Mouse (Mus musculus): ENCODE results near the gene Ube2q1. TPM values are rescaled to one million over a fixed set of nuclear protein-coding genes. Genes with fewer than 3 reads are reported as not detected.

Gene Ube2q1
- polyA plus RNA-seq, 1 experiment from 2014 or later = 9.7 TPM

DNA sequence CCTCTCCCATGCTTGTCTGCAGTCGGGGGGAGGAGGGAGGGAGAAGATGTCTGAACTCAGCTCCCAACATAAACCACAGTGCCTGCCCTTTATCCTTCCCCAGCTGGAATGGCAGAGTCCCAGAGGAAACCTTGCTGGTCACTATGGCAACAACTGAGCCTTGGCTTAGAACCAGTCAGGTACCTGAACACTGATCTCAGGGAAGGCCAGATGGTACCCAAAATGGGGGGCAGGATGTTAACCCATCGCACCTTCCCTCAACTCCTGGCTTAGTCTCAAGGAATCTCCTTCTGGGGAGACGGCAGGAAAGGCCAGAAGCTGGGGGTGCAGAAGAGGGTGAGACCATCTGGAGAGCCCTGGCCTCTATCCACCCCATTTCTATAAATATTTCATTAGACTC is 13.6 kb upstream of the Ube2q1 start:
- WGBS = 34% methylated on average over 2 of the region's 3 CpGs
- ATAC-seq = no peak
- Histone ChIP-seq H3K4me3 (ENCODE audit: low read length) (peak overlapping the region; percentile 20; the same call in 1 of the 2 replicates), H3K4me2 (ENCODE audit: low read length) (peak overlapping the region; percentile 47), H3K4me1 (ENCODE audit: control insufficient read depth, insufficient read depth, low read depth, low read length) (peaks cover 32% of the 10 kb centered on the region), H3K9me3 (ENCODE audit: control insufficient read depth, low read length) (no peaks in the 10 kb centered on the region), H3K27ac (ENCODE audit: low read depth, low read length) (peak overlapping the region; percentile 44), H3K9ac (ENCODE audit: low read depth, low read length) (peak overlapping the region; percentile 25), H3K36me3 (ENCODE audit: control insufficient read depth, insufficient read depth, low read length) (peaks cover 14% of the 10 kb centered on the region), H3K27me3 (replicated peaks; ENCODE audit: control insufficient read depth, insufficient read depth, low read length) (no peaks in the 10 kb centered on the region)

DNA sequence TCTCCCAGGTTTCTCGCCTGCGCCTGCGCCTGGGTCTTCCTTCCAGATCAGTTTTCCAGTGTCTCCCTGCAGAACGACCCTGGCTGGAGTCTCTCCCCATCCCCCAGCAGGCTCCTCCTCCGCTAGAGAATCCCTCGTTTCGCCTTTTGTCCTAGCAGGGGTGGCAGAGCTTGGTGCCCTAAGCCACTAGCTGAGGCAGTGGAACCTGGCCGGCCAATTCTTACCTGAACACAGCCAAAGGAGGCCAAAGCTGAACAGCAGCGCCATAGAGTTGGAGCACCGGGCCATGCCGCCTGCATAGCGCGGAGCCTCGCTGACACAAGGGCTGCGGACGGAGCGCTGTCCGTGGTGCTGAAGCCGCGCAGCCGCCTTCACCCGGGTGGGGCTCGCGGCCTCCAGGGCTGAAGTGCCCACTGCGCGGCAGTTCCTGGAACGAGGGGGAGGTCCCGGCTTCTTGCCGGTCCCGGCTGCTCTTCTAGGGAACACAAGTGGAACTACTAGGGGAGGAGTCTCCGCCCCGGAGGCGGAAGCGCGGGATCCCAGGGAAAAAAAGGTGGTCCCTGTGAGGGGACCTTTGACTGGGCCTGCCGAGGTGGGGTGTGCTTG is 9.2 kb upstream of the Ube2q1 start, which contains the start of gene Chrnb2:
Gene Chrnb2 (minus strand): TSS at position 514 of the 606 bp plus-strand sequence.
- Histone ChIP-seq H3K36me3 (ENCODE audit: control insufficient read depth, insufficient read depth, low read length) (peaks cover 8% of the 10 kb centered on the region; the same call in 1 of the 2 replicates), H3K4me2 (ENCODE audit: low read length) (peak within 1 kb of the TSS; percentile 79), H3K27ac (ENCODE audit: low read depth, low read length) (peak within 1 kb of the TSS; percentile 69), H3K27me3 (replicated peaks; ENCODE audit: control insufficient read depth, insufficient read depth, low read length) (no peaks in the 10 kb centered on the region), H3K9me3 (ENCODE audit: control insufficient read depth, low read length) (no peaks in the 10 kb centered on the region), H3K9ac (ENCODE audit: low read depth, low read length) (peak within 1 kb of the TSS; percentile 62), H3K4me3 (ENCODE audit: low read length) (peak within 1 kb of the TSS; percentile 54), H3K4me1 (ENCODE audit: control insufficient read depth, insufficient read depth, low read depth, low read length) (peaks cover 32% of the 10 kb centered on the region)
- peak; percentile 81 for ATAC-seq
- under 1% methylated on average over 36 of the region's 36 CpGs for WGBS

DNA sequence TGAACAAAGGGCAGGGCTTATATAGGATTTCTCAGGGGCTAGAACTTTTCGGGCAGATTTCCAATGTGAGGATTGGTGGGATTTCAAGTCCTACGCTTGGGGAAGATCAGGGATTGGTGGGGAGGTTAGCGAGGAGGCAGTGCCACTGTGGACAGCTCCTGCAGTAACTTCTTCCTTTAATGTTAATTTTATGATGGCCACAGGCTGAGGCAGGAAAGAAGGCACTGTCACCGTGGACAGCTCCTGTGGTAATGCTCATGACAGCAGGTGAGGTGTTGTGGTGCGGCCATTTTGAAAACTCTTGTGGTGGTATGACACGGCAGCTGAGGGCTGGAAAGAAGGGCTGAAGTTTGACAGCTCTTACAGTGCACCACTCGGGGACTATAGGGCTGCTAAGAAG is 3.8 kb upstream of the Ube2q1 start:
- peaks cover 22% of the 10 kb centered on the region for H3K4me1 ChIP-seq (ENCODE audit: control insufficient read depth, insufficient read depth, low read depth, low read length)
- ATAC-seq = no peak
- no peak overlapping the region for H3K9ac ChIP-seq (ENCODE audit: low read depth, low read length)
- no peaks in the 10 kb centered on the region for H3K9me3 ChIP-seq (ENCODE audit: control insufficient read depth, low read length)
- no peak overlapping the region for H3K27ac ChIP-seq (ENCODE audit: low read depth, low read length)
- no peaks in the 10 kb centered on the region for H3K36me3 ChIP-seq (ENCODE audit: control insufficient read depth, insufficient read depth, low read length)
- H3K4me2 ChIP-seq (ENCODE audit: low read length) = no peak overlapping the region
- no peaks in the 10 kb centered on the region for H3K27me3 ChIP-seq (replicated peaks; ENCODE audit: control insufficient read depth, insufficient read depth, low read length)
- H3K4me3 ChIP-seq (ENCODE audit: low read length) = no peak overlapping the region
- WGBS = 78% methylated on average over 7 of the region's 7 CpGs

DNA sequence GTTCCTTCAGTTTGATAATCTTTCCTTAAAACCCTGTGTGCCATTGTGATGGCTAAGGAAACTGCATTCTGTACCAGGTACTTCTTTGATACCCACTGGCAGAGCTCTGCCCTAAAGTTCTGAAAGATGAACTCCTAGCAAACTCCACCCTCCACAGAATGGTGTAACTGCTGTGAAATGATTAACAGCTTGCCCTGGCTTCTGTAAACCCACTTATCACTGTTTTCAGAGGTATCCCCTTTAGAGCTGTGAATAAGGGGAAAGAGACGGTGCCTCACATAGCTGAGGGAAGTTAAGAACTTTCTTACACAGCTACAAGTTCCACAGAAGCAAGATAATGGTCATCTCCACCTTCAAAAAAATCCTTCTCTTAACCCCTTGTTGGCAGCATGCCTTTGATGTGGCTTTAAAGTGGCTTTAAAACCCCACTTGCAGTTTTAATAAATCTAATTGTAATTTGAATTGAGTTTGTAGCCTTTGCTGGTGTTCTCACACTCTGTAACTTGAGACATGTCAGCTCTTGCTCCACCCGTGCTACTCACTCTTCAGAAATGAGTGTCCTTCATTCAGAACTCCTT is 2.9 kb upstream of the Ube2q1 start:
- Histone ChIP-seq H3K27me3 (replicated peaks; ENCODE audit: control insufficient read depth, insufficient read depth, low read length) (no peaks in the 10 kb centered on the region), H3K27ac (ENCODE audit: low read depth, low read length) (no peak overlapping the region), H3K9ac (ENCODE audit: low read depth, low read length) (no peak overlapping the region), H3K4me3 (ENCODE audit: low read length) (no peak overlapping the region), H3K4me1 (ENCODE audit: control insufficient read depth, insufficient read depth, low read depth, low read length) (peaks cover 26% of the 10 kb centered on the region), H3K4me2 (ENCODE audit: low read length) (no peak overlapping the region), H3K9me3 (ENCODE audit: control insufficient read depth, low read length) (no peaks in the 10 kb centered on the region), H3K36me3 (ENCODE audit: control insufficient read depth, insufficient read depth, low read length) (no peaks in the 10 kb centered on the region)
- 58% methylated on average over 2 of the region's 2 CpGs for WGBS
- ATAC-seq = no peak

DNA sequence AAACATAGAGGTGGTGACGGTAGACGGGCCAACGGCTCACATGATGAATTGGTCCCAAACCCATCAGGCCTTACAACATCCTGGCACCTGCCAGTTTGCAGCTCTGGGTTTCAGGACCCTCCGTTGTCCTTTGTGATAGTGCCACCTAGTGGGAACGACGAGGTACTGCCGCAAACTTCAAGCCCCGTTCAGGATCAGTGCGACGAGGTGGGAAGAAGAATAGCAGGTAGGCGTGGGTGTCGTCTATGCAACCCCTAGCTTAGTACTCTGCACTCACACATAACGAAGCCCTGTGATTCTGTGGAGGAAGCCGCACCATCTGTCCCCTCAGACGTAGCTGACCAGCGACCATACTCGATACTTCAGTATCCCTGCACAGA is 838 bp upstream of the Ube2q1 start:
- Histone ChIP-seq H3K27me3 (replicated peaks; ENCODE audit: control insufficient read depth, insufficient read depth, low read length) (no peaks in the 10 kb centered on the region), H3K9ac (ENCODE audit: low read depth, low read length) (peak overlapping the region; percentile 100), H3K4me1 (ENCODE audit: control insufficient read depth, insufficient read depth, low read depth, low read length) (peaks cover 29% of the 10 kb centered on the region), H3K36me3 (ENCODE audit: control insufficient read depth, insufficient read depth, low read length) (peaks cover 10% of the 10 kb centered on the region; the same call in 1 of the 2 replicates), H3K9me3 (ENCODE audit: control insufficient read depth, low read length) (no peaks in the 10 kb centered on the region), H3K27ac (ENCODE audit: low read depth, low read length) (peak overlapping the region; percentile 95), H3K4me3 (ENCODE audit: low read length) (peak overlapping the region; percentile 88), H3K4me2 (ENCODE audit: low read length) (peak overlapping the region; percentile 72)
- WGBS = 0% methylated on average over 17 of the region's 17 CpGs
- peak; percentile 79 for ATAC-seq

DNA sequence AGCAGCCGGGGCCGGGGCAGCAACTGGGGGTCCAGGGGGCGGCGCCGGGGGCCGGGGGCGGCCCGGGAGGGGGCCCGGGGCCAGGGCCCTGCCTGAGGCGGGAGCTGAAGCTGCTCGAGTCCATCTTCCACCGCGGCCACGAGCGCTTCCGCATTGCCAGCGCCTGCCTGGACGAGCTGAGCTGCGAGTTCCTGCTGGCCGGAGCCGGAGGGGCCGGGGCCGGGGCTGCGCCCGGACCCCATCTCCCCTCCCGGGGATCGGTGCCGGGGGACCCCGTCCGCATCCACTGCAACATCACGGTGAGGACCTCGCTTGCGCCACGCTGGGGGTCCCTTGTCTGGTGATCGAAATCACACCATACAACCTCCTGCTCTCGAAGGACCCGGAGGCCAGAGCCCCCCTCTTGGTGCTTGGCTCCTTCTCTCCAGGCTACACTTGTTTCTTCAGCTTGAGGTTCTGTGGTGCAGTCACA is 360 bp downstream of the Ube2q1 start:
- Histone ChIP-seq H3K4me1 (ENCODE audit: control insufficient read depth, insufficient read depth, low read depth, low read length) (peaks cover 29% of the 10 kb centered on the region), H3K4me3 (ENCODE audit: low read length) (peak overlapping the region; percentile 88), H3K36me3 (ENCODE audit: control insufficient read depth, insufficient read depth, low read length) (peaks cover 16% of the 10 kb centered on the region; the same call in 1 of the 2 replicates), H3K4me2 (ENCODE audit: low read length) (peak overlapping the region; percentile 92), H3K9me3 (ENCODE audit: control insufficient read depth, low read length) (no peaks in the 10 kb centered on the region), H3K27me3 (replicated peaks; ENCODE audit: control insufficient read depth, insufficient read depth, low read length) (no peaks in the 10 kb centered on the region), H3K9ac (ENCODE audit: low read depth, low read length) (peak overlapping the region; percentile 100), H3K27ac (ENCODE audit: low read depth, low read length) (peak overlapping the region; percentile 95)
- WGBS = under 1% methylated on average over 25 of the region's 37 CpGs
- peak; percentile 6; the same call in 1 of the 2 replicates for ATAC-seq

DNA sequence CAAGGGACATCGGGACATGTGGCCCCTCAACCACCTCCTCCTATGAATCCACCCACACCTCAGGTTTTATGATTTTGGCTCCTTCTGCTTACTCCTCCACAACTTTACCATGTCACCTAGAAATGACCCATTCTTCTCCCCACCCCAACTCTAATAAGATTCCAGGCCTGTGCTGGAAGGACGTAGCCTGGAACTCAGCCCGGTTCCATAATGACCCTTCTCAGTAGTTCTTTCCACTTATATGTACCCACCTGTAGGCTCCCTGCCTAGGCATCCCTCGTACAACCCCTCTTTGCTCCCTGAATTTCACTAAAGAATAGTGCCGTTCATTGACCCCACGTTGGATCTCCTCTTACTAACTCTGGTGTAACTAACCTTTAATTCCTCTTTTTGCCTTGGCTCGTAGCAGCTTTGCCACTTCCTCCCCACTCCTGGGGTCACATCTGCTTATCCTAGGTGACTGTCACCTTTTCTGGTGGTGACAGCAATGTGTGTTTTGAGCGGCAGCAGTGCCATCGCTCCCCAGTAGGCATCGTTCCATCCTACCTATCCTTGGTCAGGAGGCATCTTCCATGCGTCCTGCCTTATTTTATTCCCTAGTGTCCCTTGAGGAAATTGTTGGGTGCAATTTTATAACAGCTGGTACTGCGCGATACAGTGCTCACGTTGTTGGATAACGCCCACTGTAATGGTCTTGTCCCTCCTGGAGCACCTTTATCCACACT is 982 bp downstream of the Ube2q1 start:
- ATAC-seq = no peak
- Histone ChIP-seq H3K27me3 (replicated peaks; ENCODE audit: control insufficient read depth, insufficient read depth, low read length) (no peaks in the 10 kb centered on the region), H3K4me2 (ENCODE audit: low read length) (peak overlapping the region; percentile 92), H3K9me3 (ENCODE audit: control insufficient read depth, low read length) (no peaks in the 10 kb centered on the region), H3K4me3 (ENCODE audit: low read length) (peak overlapping the region; percentile 88), H3K9ac (ENCODE audit: low read depth, low read length) (peak overlapping the region; percentile 100), H3K4me1 (ENCODE audit: control insufficient read depth, insufficient read depth, low read depth, low read length) (peaks cover 29% of the 10 kb centered on the region), H3K27ac (ENCODE audit: low read depth, low read length) (peak overlapping the region; percentile 95), H3K36me3 (ENCODE audit: control insufficient read depth, insufficient read depth, low read length) (peaks cover 21% of the 10 kb centered on the region)
- 46% methylated on average over 15 of the region's 15 CpGs for WGBS

DNA sequence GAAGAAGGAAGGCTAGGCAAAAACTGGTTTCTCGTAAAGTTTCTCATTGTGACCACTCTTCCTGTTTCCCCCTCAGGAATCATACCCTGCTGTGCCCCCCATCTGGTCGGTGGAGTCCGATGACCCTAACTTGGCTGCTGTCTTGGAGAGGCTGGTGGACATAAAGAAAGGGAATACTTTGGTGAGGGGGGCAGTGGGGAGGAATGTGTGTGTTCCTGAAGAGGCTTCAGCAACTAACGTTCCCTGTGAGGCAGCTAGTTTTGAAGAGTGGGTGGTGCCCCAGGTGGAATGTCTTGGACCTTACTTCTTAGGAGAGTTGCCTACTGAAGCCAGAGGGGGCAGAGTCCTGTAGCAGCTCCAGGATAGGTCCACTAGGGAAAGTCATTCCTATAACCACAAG is 2.6 kb downstream of the Ube2q1 start:
- Histone ChIP-seq H3K4me2 (ENCODE audit: low read length) (no peak overlapping the region), H3K4me3 (ENCODE audit: low read length) (no peak overlapping the region), H3K4me1 (ENCODE audit: control insufficient read depth, insufficient read depth, low read depth, low read length) (peaks cover 29% of the 10 kb centered on the region), H3K9ac (ENCODE audit: low read depth, low read length) (no peak overlapping the region), H3K9me3 (ENCODE audit: control insufficient read depth, low read length) (no peaks in the 10 kb centered on the region), H3K36me3 (ENCODE audit: control insufficient read depth, insufficient read depth, low read length) (peaks cover 35% of the 10 kb centered on the region), H3K27ac (ENCODE audit: low read depth, low read length) (no peak overlapping the region), H3K27me3 (replicated peaks; ENCODE audit: control insufficient read depth, insufficient read depth, low read length) (no peaks in the 10 kb centered on the region)
- no peak for ATAC-seq
- WGBS = 75% methylated on average over 4 of the region's 4 CpGs

DNA sequence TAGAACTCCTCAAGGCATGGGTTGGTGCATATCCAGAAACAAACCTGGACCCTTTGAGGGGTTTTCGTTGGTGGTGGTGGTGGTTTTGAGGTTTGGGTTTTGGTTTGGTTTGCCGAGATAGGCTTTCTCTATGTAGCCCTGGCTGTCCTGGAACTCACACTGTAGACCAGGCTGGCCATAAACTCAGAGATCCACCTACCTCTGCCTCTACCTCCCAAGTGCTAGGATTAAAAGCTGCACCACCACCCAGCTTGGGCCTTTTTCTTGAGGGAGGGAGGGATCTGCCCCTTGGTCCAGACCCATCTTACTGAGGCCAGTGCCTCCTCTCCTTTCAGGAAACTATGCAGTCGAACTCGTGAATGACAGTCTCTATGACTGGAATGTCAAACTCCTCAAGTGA is 6.7 kb downstream of the Ube2q1 start:
- H3K36me3 ChIP-seq (ENCODE audit: control insufficient read depth, insufficient read depth, low read length) = peaks cover 58% of the 10 kb centered on the region
- H3K4me1 ChIP-seq (ENCODE audit: control insufficient read depth, insufficient read depth, low read depth, low read length) = peaks cover 11% of the 10 kb centered on the region
- H3K4me2 ChIP-seq (ENCODE audit: low read length) = no peak overlapping the region
- H3K4me3 ChIP-seq (ENCODE audit: low read length) = no peak overlapping the region
- no peaks in the 10 kb centered on the region for H3K27me3 ChIP-seq (replicated peaks; ENCODE audit: control insufficient read depth, insufficient read depth, low read length)
- H3K9ac ChIP-seq (ENCODE audit: low read depth, low read length) = no peak overlapping the region
- no peak for ATAC-seq
- whole genome bisulfite sequencing = 84% methylated on average over 4 of the region's 4 CpGs
- H3K9me3 ChIP-seq (ENCODE audit: control insufficient read depth, low read length) = no peaks in the 10 kb centered on the region
- H3K27ac ChIP-seq (ENCODE audit: low read depth, low read length) = no peak overlapping the region

Measured in hindbrain, embryonic 16.5 days (tissue).